Mouse (Mus musculus): Measurements from ENCODE around the gene Polr2a.
A peak's percentile ranks its signal among the peaks of the same experiment; 100 is the strongest.

Gene Polr2a

GRCm38 (mm10) chr11:69758478-69758970 lies at the start of gene Polr2a:
Gene Polr2a (minus strand): TSS chr11:69758637.
- DNase-seq (ENCODE audit: low spot score in 2 of 2) = peak; percentile 95 to 96

GRCm38 (mm10) chr11:69807641-69808040 lies 49.2 kb upstream of the Polr2a start:
- DNase-seq (ENCODE audit: low spot score in 2 of 2) = no peak

GRCm38 (mm10) chr11:69806378-69806777 lies 47.9 kb upstream of the Polr2a start:
- DNase-seq (ENCODE audit: low spot score in 2 of 2) = no peak

GRCm38 (mm10) chr11:69804972-69805909 lies 46.8 kb upstream of the Polr2a start, which contains the start of gene Tmem102:
Gene Tmem102 (minus strand): TSS chr11:69805624.
- DNase-seq (ENCODE audit: low spot score in 2 of 2) = peak; percentile 37 to 72

- DNase-seq (ENCODE audit: low spot score in 2 of 2) = peak in 1 of 2 experiments; percentile 16
Observed at GRCm38 (mm10) chr11:69804652-69804940, 46.2 kb upstream of the Polr2a start.

- peak; percentile 45 to 62 for DNase-seq (ENCODE audit: low spot score in 2 of 2)
Observed at GRCm38 (mm10) chr11:69803786-69804651, 45.6 kb upstream of the Polr2a start.

GRCm38 (mm10) chr11:69803328-69803727 lies 44.9 kb upstream of the Polr2a start:
- no peak for DNase-seq (ENCODE audit: low spot score in 2 of 2)

- DNase-seq (ENCODE audit: low spot score in 2 of 2) = peak; percentile 72 to 79
Observed at GRCm38 (mm10) chr11:69802648-69803105, 44.2 kb upstream of the Polr2a start.

- DNase-seq (ENCODE audit: low spot score in 2 of 2) = peak in 1 of 2 experiments; percentile 29
Observed at GRCm38 (mm10) chr11:69801379-69801977, 43.0 kb upstream of the Polr2a start, which contains the start of gene Fgf11. Gene Fgf11 (minus strand): TSS chr11:69801857.

GRCm38 (mm10) chr11:69800392-69801197 lies 42.2 kb upstream of the Polr2a start:
- DNase-seq (ENCODE audit: low spot score in 2 of 2) = peak in 1 of 2 experiments; percentile 36

GRCm38 (mm10) chr11:69800138-69800391 lies 41.6 kb upstream of the Polr2a start:
- no peak for DNase-seq (ENCODE audit: low spot score in 2 of 2)

GRCm38 (mm10) chr11:69799394-69800137 lies 41.1 kb upstream of the Polr2a start:
- DNase-seq (ENCODE audit: low spot score in 2 of 2) = no peak

- DNase-seq (ENCODE audit: low spot score in 2 of 2) = no peak
Observed at GRCm38 (mm10) chr11:69797924-69798323, 39.5 kb upstream of the Polr2a start.

- DNase-seq (ENCODE audit: low spot score in 2 of 2) = no peak
Observed at GRCm38 (mm10) chr11:69795983-69796435, 37.6 kb upstream of the Polr2a start.

- peak; percentile 80 to 92 for DNase-seq (ENCODE audit: low spot score in 2 of 2)
Observed at GRCm38 (mm10) chr11:69795168-69795982, 36.9 kb upstream of the Polr2a start, which contains the start of gene Chrnb1. Gene Chrnb1 (minus strand): TSS chr11:69795943.

- DNase-seq (ENCODE audit: low spot score in 2 of 2) = no peak
Observed at GRCm38 (mm10) chr11:69793429-69793828, 35.0 kb upstream of the Polr2a start.

GRCm38 (mm10) chr11:69791420-69791819 lies 33.0 kb upstream of the Polr2a start:
- no peak for DNase-seq (ENCODE audit: low spot score in 2 of 2)

- DNase-seq (ENCODE audit: low spot score in 2 of 2) = no peak
Observed at GRCm38 (mm10) chr11:69789431-69789830, 31.0 kb upstream of the Polr2a start.

GRCm38 (mm10) chr11:69787306-69787705 lies 28.9 kb upstream of the Polr2a start:
- DNase-seq (ENCODE audit: low spot score in 2 of 2) = no peak

Data from urinary bladder, adult 18-20 months (tissue).